ENCODE assay signal across 8 mouse cellular contexts in the genomic region with DNA sequence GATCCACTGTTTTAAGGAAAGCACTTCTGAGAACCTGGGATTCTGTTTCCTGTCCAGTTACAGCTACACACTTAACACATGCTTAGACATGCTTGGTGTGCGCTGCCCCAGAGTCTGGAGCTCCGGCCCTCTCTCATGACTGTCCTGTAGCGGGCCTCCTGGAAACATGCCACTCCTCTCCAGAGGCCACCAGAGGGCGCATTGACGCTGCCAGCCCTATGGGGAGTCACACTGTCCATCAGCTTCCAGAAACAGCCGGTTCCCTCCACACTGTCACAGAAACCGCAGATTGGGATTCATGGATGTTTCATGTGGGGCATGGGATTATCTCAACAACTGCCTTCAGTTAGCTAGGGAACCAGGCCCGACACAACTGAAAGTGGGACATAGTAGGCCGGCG. TPM values are rescaled to one million over a fixed set of nuclear protein-coding genes. Genes with fewer than 3 reads are reported as not detected.
DNase-seq lines count a peak whose midpoint lies in the region; ATAC-seq and TF ChIP-seq lines count a peak whose summit lies in the region.

No protein-coding gene starts in this region.

- H3K9ac ChIP-seq in heart, postnatal 0 days (replicated peaks; ENCODE audit: low read depth, low read length), result no peak overlapping the region
- H3K9ac ChIP-seq in liver, postnatal 0 days (replicated peaks), result no peak overlapping the region
- no peak overlapping the region for H3K9ac ChIP-seq in neural tube, embryonic 15.5 days (replicated peaks)

- TF ChIP-seq EP300 in heart, postnatal 0 days (IDR thresholded peaks at IDR 0.05; ENCODE audit: low read depth), result no peak
- no peak for TF ChIP-seq EP300 in liver, postnatal 0 days (IDR thresholded peaks at IDR 0.05; ENCODE audit: low read depth)

- H3K4me2 ChIP-seq in heart, postnatal 0 days (ENCODE audit: low read depth, low read length), result no peak overlapping the region
- no peak overlapping the region for H3K4me2 ChIP-seq in liver, postnatal 0 days (ENCODE audit: low read depth, low read length)
- H3K4me2 ChIP-seq in neural tube, embryonic 15.5 days, result no peak overlapping the region

- peaks cover 26% of the 10 kb centered on the region for H3K4me1 ChIP-seq in forebrain, embryonic 10.5 days
- H3K4me1 ChIP-seq in heart, postnatal 0 days (ENCODE audit: control insufficient read depth, insufficient read depth), result no peaks in the 10 kb centered on the region
- H3K4me1 ChIP-seq in liver, postnatal 0 days (ENCODE audit: insufficient read depth), result no peaks in the 10 kb centered on the region
- peaks cover 14% of the 10 kb centered on the region for H3K4me1 ChIP-seq in neural tube, embryonic 15.5 days

- peak; percentile 67; the same call in 1 of the 2 replicates for ATAC-seq in heart, postnatal 0 days (ENCODE audit: insufficient read depth, low read depth)
- peak; percentile 73 for ATAC-seq in liver, postnatal 0 days
- ATAC-seq in neural tube, embryonic 15.5 days (ENCODE audit: low FRiP score), result peak; percentile 62

- TF ChIP-seq CTCF in brain, embryonic 14.5 days (IDR thresholded peaks at IDR 0.05; ENCODE audit: borderline replicate concordance, extremely low read depth, insufficient read depth, insufficient read length), result peak; percentile 95
- peak; percentile 97 for TF ChIP-seq CTCF in heart, postnatal 0 days (IDR thresholded peaks at IDR 0.05; ENCODE audit: low read depth)
- peak; percentile 91 for TF ChIP-seq CTCF in liver, postnatal 0 days (IDR thresholded peaks at IDR 0.05; ENCODE audit: low read depth)

- peak; percentile 41 to 59 for DNase-seq in CD8-positive naive resting alpha-beta T cell, adult 2 months (ENCODE audit: low read depth in 2 of 2, low spot score in 2 of 2)
- DNase-seq in brain, embryonic 14.5 days (ENCODE audit: low read depth), result peak; percentile 88
- peak; percentile 81 for DNase-seq in forebrain, embryonic 10.5 days (ENCODE audit: extremely low spot score, low spot score)
- peak; percentile 73 for DNase-seq in heart, postnatal 0 days (ENCODE audit: low spot score)
- peak; percentile 94 for DNase-seq in kidney, postnatal 4 days
- peak; percentile 87 for DNase-seq in liver, postnatal 0 days
- peak; percentile 58 for DNase-seq in testis, postnatal 14 days (ENCODE audit: low spot score)

- no peak for TF ChIP-seq POLR2A in brain, embryonic 14.5 days (IDR thresholded peaks at IDR 0.05; ENCODE audit: borderline replicate concordance, extremely low read depth, insufficient read depth, insufficient read length, poor library complexity, severe bottlenecking)

- H3K36me3 ChIP-seq in forebrain, embryonic 10.5 days (replicated peaks), result peaks cover 19% of the 10 kb centered on the region
- peaks cover 22% of the 10 kb centered on the region for H3K36me3 ChIP-seq in heart, postnatal 0 days (replicated peaks; ENCODE audit: control insufficient read depth, insufficient read depth, low read length)
- H3K36me3 ChIP-seq in liver, postnatal 0 days (replicated peaks; ENCODE audit: insufficient read depth, low read length), result no peaks in the 10 kb centered on the region
- H3K36me3 ChIP-seq in neural tube, embryonic 15.5 days, result peaks cover 64% of the 10 kb centered on the region

- 0 out of 2 replicates have a peak overlapping the region, but pooled peaks have one; percentile 11 for H3K27ac ChIP-seq in forebrain, embryonic 10.5 days
- no peak overlapping the region for H3K27ac ChIP-seq in heart, postnatal 0 days (ENCODE audit: low read depth)
- no peak overlapping the region for H3K27ac ChIP-seq in liver, postnatal 0 days (ENCODE audit: low read depth)
- H3K27ac ChIP-seq in neural tube, embryonic 15.5 days (replicated peaks), result no peak overlapping the region

- WGBS in forebrain, embryonic 10.5 days, result 39% methylated on average over 10 of the region's 10 CpGs
- 24% methylated on average over 10 of the region's 10 CpGs for WGBS in heart, postnatal 0 days
- WGBS in liver, postnatal 0 days (ENCODE audit: insufficient replicate concordance), result 34% methylated on average over 10 of the region's 10 CpGs
- WGBS in neural tube, embryonic 15.5 days, result 35% methylated on average over 10 of the region's 10 CpGs

- H3K4me3 ChIP-seq in forebrain, embryonic 10.5 days, result no peak overlapping the region
- no peak overlapping the region for H3K4me3 ChIP-seq in heart, postnatal 0 days (ENCODE audit: low read depth, low read length)
- no peak overlapping the region for H3K4me3 ChIP-seq in liver, postnatal 0 days (ENCODE audit: low read depth, low read length)
- H3K4me3 ChIP-seq in neural tube, embryonic 15.5 days (replicated peaks), result no peak overlapping the region

- no peaks in the 10 kb centered on the region for H3K9me3 ChIP-seq in forebrain, embryonic 10.5 days
- H3K9me3 ChIP-seq in heart, postnatal 0 days (replicated peaks; ENCODE audit: control insufficient read depth, low read length), result no peaks in the 10 kb centered on the region
- H3K9me3 ChIP-seq in liver, postnatal 0 days (ENCODE audit: low read length), result no peaks in the 10 kb centered on the region
- no peaks in the 10 kb centered on the region for H3K9me3 ChIP-seq in neural tube, embryonic 15.5 days (replicated peaks)

- peaks cover 10% of the 10 kb centered on the region; the same call in 1 of the 2 replicates for H3K27me3 ChIP-seq in forebrain, embryonic 10.5 days (ENCODE audit: poor library complexity, severe bottlenecking)
- no peaks in the 10 kb centered on the region for H3K27me3 ChIP-seq in heart, postnatal 0 days (ENCODE audit: control insufficient read depth, insufficient read depth, low read length)
- no peaks in the 10 kb centered on the region for H3K27me3 ChIP-seq in liver, postnatal 0 days (ENCODE audit: insufficient read depth, low read length)
- no peaks in the 10 kb centered on the region for H3K27me3 ChIP-seq in neural tube, embryonic 15.5 days (replicated peaks)

RNA-seq across cellular contexts. Expression of a gene that starts 57.0 kb away (rescaled TPM):
- 73.3 and 86.5 TPM in 2 replicates for polyA plus RNA-seq in brain, embryonic 14.5 days (2012; rRNA removed)
- polyA plus RNA-seq in forebrain, embryonic 10.5 days (2016; fragmentation: Nextera tagmentation; extraction: Ambion mirVana), result 128 and 130 TPM in 2 replicates
- total RNA-seq in heart, postnatal 0 days (2014; rRNA removed; ENCODE audit: low replicate concordance), result 2.3 and 6.1 TPM in 2 replicates
- 54.9 and 56.1 TPM in 2 replicates for polyA plus RNA-seq in heart, postnatal 0 days (2015; fragmentation: Nextera tagmentation; extraction: Ambion mirVana)
- polyA plus RNA-seq in liver, postnatal 0 days (2015; fragmentation: Nextera tagmentation; extraction: Ambion mirVana), result 37.6 and 40.2 TPM in 2 replicates
- 95.8 and 103 TPM in 2 replicates for polyA plus RNA-seq in neural tube, embryonic 15.5 days (2015; fragmentation: Nextera tagmentation; extraction: Ambion mirVana)
